Mouse (Mus musculus): ENCODE data around the gene Ankrd50. TPM values are rescaled to one million over a fixed set of nuclear protein-coding genes. Genes with fewer than 3 reads are reported as not detected.

Ankrd50 gene
- polyA plus RNA-seq (2012; rRNA removed) = 16.1 and 20.7 TPM in 2 replicates

- DNase-seq (ENCODE audit: low read depth, low spot score) = peak; percentile 85
- under 1% methylated on average over 81 of the region's 81 CpGs for WGBS
Measured at GRCm38 (mm10) chr3:38484191-38485106, at the start of gene Ankrd50. Gene Ankrd50, minus strand, starts transcription at chr3:38484844.

- no peak for DNase-seq (ENCODE audit: low read depth, low spot score)
- 81% methylated on average over 6 of the region's 6 CpGs for WGBS
Measured at GRCm38 (mm10) chr3:38534245-38534644, 49.6 kb upstream of the Ankrd50 start.

- WGBS = 89% methylated on average over 2 of the region's 2 CpGs
- no peak for DNase-seq (ENCODE audit: low read depth, low spot score)
Measured at GRCm38 (mm10) chr3:38520426-38520825, 35.8 kb upstream of the Ankrd50 start.

- 65% methylated on average over 3 of the region's 3 CpGs for WGBS
- no peak for DNase-seq (ENCODE audit: low read depth, low spot score)
Measured at GRCm38 (mm10) chr3:38519971-38520370, 35.3 kb upstream of the Ankrd50 start.

- DNase-seq (ENCODE audit: low read depth, low spot score) = no peak
- 68% methylated on average over 4 of the region's 4 CpGs for WGBS
Measured at GRCm38 (mm10) chr3:38503606-38504005, 19.0 kb upstream of the Ankrd50 start.

- 85% methylated on average over 5 of the region's 5 CpGs for WGBS
- DNase-seq (ENCODE audit: low read depth, low spot score) = no peak
Measured at GRCm38 (mm10) chr3:38502156-38502555, 17.5 kb upstream of the Ankrd50 start.

GRCm38 (mm10) chr3:38501739-38502138 lies 17.1 kb upstream of the Ankrd50 start:
- no peak for DNase-seq (ENCODE audit: low read depth, low spot score)
- 93% methylated on average over 2 of the region's 2 CpGs for WGBS

GRCm38 (mm10) chr3:38501316-38501715 lies 16.7 kb upstream of the Ankrd50 start:
- 86% methylated on average over 5 of the region's 5 CpGs for WGBS

GRCm38 (mm10) chr3:38498561-38498960 lies 13.9 kb upstream of the Ankrd50 start:
- DNase-seq (ENCODE audit: low read depth, low spot score) = no peak
- WGBS = 99% methylated on average over 3 of the region's 3 CpGs

More at GRCm38 (mm10) chr3:38501316-38501715, 16.7 kb upstream of the Ankrd50 start:
- no peak for DNase-seq (ENCODE audit: low read depth, low spot score)

- DNase-seq (ENCODE audit: low read depth, low spot score) = no peak
- 79% methylated on average over 3 of the region's 3 CpGs for WGBS
Measured at GRCm38 (mm10) chr3:38496795-38497385, 12.2 kb upstream of the Ankrd50 start.

GRCm38 (mm10) chr3:38491702-38492101 lies 7.1 kb upstream of the Ankrd50 start:
- WGBS = 30% methylated on average over 3 of the region's 3 CpGs
- peak; percentile 52 for DNase-seq (ENCODE audit: low read depth, low spot score)

GRCm38 (mm10) chr3:38491236-38491635 lies 6.6 kb upstream of the Ankrd50 start:
- 25% methylated on average over 3 of the region's 3 CpGs for WGBS
- DNase-seq (ENCODE audit: low read depth, low spot score) = no peak

- no peak for DNase-seq (ENCODE audit: low read depth, low spot score)
- 34% methylated on average over 2 of the region's 2 CpGs for WGBS
Measured at GRCm38 (mm10) chr3:38490720-38491119, 6.1 kb upstream of the Ankrd50 start.

GRCm38 (mm10) chr3:38485107-38485545 lies 482 bp upstream of the Ankrd50 start:
- 2% methylated on average over 26 of the region's 26 CpGs for WGBS
- no peak for DNase-seq (ENCODE audit: low read depth, low spot score)

- WGBS = 42% methylated on average over 10 of the region's 10 CpGs
- DNase-seq (ENCODE audit: low read depth, low spot score) = no peak
Measured at GRCm38 (mm10) chr3:38483551-38483950, 1.1 kb downstream of the Ankrd50 start.

GRCm38 (mm10) chr3:38482749-38483148 lies 1.9 kb downstream of the Ankrd50 start:
- 54% methylated on average over 11 of the region's 11 CpGs for WGBS
- no peak for DNase-seq (ENCODE audit: low read depth, low spot score)

GRCm38 (mm10) chr3:38481106-38481505 lies 3.5 kb downstream of the Ankrd50 start:
- no peak for DNase-seq (ENCODE audit: low read depth, low spot score)
- 72% methylated on average over 1 of the region's 1 CpGs for WGBS

GRCm38 (mm10) chr3:38477936-38478335 lies 6.7 kb downstream of the Ankrd50 start:
- 93% methylated on average over 1 of the region's 1 CpGs for WGBS
- DNase-seq (ENCODE audit: low read depth, low spot score) = no peak

- DNase-seq (ENCODE audit: low read depth, low spot score) = no peak
- WGBS = 82% methylated on average over 6 of the region's 6 CpGs
Measured at GRCm38 (mm10) chr3:38475587-38475986, 9.1 kb downstream of the Ankrd50 start.

GRCm38 (mm10) chr3:38473138-38473537 lies 11.5 kb downstream of the Ankrd50 start:
- DNase-seq (ENCODE audit: low read depth, low spot score) = no peak
- 85% methylated on average over 4 of the region's 4 CpGs for WGBS

- no peak for DNase-seq (ENCODE audit: low read depth, low spot score)
Measured at GRCm38 (mm10) chr3:38471516-38471915, 13.1 kb downstream of the Ankrd50 start.
